In genomic region chr5:133482291-133483086, GRCm38 (mm10) we compare ENCODE assay signal across 8 mouse cellular contexts.
A peak's percentile ranks its signal among the peaks of the same experiment; 100 is the strongest.
DNase-seq lines count a peak whose midpoint lies in the region; ATAC-seq and TF ChIP-seq lines count a peak whose summit lies in the region.

No protein-coding gene starts in this region.

- peaks cover 18% of the 10 kb centered on the region for H3K4me1 ChIP-seq in heart, embryonic 10.5 days
- H3K4me1 ChIP-seq in limb, embryonic 11.5 days (ENCODE audit: control insufficient read depth, insufficient read depth, low read length), result no peaks in the 10 kb centered on the region
- no peaks in the 10 kb centered on the region for H3K4me1 ChIP-seq in liver, postnatal 0 days (ENCODE audit: insufficient read depth)

- peak; percentile 41 for DNase-seq in gastrocnemius, adult 18-20 months (ENCODE audit: low spot score)
- no peak for DNase-seq in gastrocnemius, postnatal 36 days
- DNase-seq in embryo, embryonic 11 days, result peak; percentile 67
- DNase-seq in heart, embryonic 10.5 days (ENCODE audit: low spot score), result no peak
- DNase-seq in limb, embryonic 11.5 days (ENCODE audit: low spot score), result peak; percentile 53
- no peak for DNase-seq in liver, postnatal 0 days
- no peak for DNase-seq in spleen, postnatal 4 days (ENCODE audit: low spot score in 2 of 2)
- DNase-seq in urinary bladder, adult 18-20 months (ENCODE audit: low spot score in 2 of 2), result no peak

- no peak for TF ChIP-seq EP300 in liver, postnatal 0 days (IDR thresholded peaks at IDR 0.05; ENCODE audit: low read depth)

- no peak for ATAC-seq in limb, embryonic 11.5 days (ENCODE audit: insufficient number of reproducible peaks, low FRiP score, low TSS enrichment, low read depth)
- no peak for ATAC-seq in liver, postnatal 0 days

- TF ChIP-seq CTCF in liver, postnatal 0 days (IDR thresholded peaks at IDR 0.05; ENCODE audit: low read depth), result no peak

- no peaks in the 10 kb centered on the region for H3K27me3 ChIP-seq in heart, embryonic 10.5 days (ENCODE audit: insufficient read depth, poor library complexity, severe bottlenecking)
- no peaks in the 10 kb centered on the region for H3K27me3 ChIP-seq in limb, embryonic 11.5 days (ENCODE audit: control insufficient read depth, insufficient read depth, low read length)
- H3K27me3 ChIP-seq in liver, postnatal 0 days (ENCODE audit: insufficient read depth, low read length), result no peaks in the 10 kb centered on the region

- H3K27ac ChIP-seq in heart, embryonic 10.5 days, result peak overlapping the region; percentile 83
- 0 out of 2 replicates have a peak overlapping the region, but pooled peaks have one; percentile 9 for H3K27ac ChIP-seq in limb, embryonic 11.5 days (replicated peaks; ENCODE audit: low read depth, low read length)
- no peak overlapping the region for H3K27ac ChIP-seq in liver, postnatal 0 days (ENCODE audit: low read depth)

- H3K36me3 ChIP-seq in heart, embryonic 10.5 days, result no peaks in the 10 kb centered on the region
- H3K36me3 ChIP-seq in limb, embryonic 11.5 days (ENCODE audit: control insufficient read depth, insufficient read depth, low read length), result no peaks in the 10 kb centered on the region
- no peaks in the 10 kb centered on the region for H3K36me3 ChIP-seq in liver, postnatal 0 days (replicated peaks; ENCODE audit: insufficient read depth, low read length)

- intact Hi-C loops in gastrocnemius, postnatal 36 days (cut with DNase I), result no loop called here

- no peak overlapping the region for H3K4me3 ChIP-seq in heart, embryonic 10.5 days
- no peak overlapping the region for H3K4me3 ChIP-seq in limb, embryonic 11.5 days (ENCODE audit: low read depth, low read length)
- H3K4me3 ChIP-seq in liver, postnatal 0 days (ENCODE audit: low read depth, low read length), result no peak overlapping the region

- H3K9me3 ChIP-seq in heart, embryonic 10.5 days, result no peaks in the 10 kb centered on the region
- no peaks in the 10 kb centered on the region for H3K9me3 ChIP-seq in limb, embryonic 11.5 days (ENCODE audit: control insufficient read depth, low read length)
- no peaks in the 10 kb centered on the region for H3K9me3 ChIP-seq in liver, postnatal 0 days (ENCODE audit: low read length)

- no peak overlapping the region for H3K9ac ChIP-seq in limb, embryonic 11.5 days (ENCODE audit: low read length)
- H3K9ac ChIP-seq in liver, postnatal 0 days (replicated peaks), result no peak overlapping the region

- WGBS in heart, embryonic 10.5 days, result 51% methylated on average over 14 of the region's 14 CpGs
- 36% methylated on average over 14 of the region's 14 CpGs for WGBS in limb, embryonic 11.5 days
- 74% methylated on average over 14 of the region's 14 CpGs for WGBS in liver, postnatal 0 days (ENCODE audit: insufficient replicate concordance)

- no peak overlapping the region for H3K4me2 ChIP-seq in limb, embryonic 11.5 days (ENCODE audit: low read depth, severe bottlenecking)
- H3K4me2 ChIP-seq in liver, postnatal 0 days (ENCODE audit: low read depth, low read length), result no peak overlapping the region

Comparison
In these comparisons a context has a peak if more than half of its experiments do, and no peak if none do; other contexts are left out.
1. DNase-seq: peak in gastrocnemius, adult 18-20 months (single experiment), embryo, embryonic 11 days (single experiment) and limb, embryonic 11.5 days (single experiment); none in gastrocnemius, postnatal 36 days (0 of 2), heart, embryonic 10.5 days (single experiment), liver, postnatal 0 days (single experiment), spleen, postnatal 4 days (0 of 2) and urinary bladder, adult 18-20 months (0 of 2).